Comparison of ENCODE assay signal across 18 mouse cellular contexts in genomic region chr11:106883656-106884055, GRCm38 (mm10). TPM values are rescaled to one million over a fixed set of nuclear protein-coding genes. Genes with fewer than 3 reads are reported as not detected.
DNase-seq lines count a peak whose midpoint lies in the region.
"Had no signal": no experiment of that assay in that cellular context is flagged by ENCODE, and none has a peak within 500 bp of the region (broad histone marks: within the 10 kb centered on the region; RNA-seq: fewer than 3 reads in every experiment).

No protein-coding gene starts in this region.

- intact Hi-C loops in left cerebral cortex, postnatal 36 days (cut with DNase I): no loop called here

- peak; percentile 10 for DNase-seq in layer of hippocampus, adult 9-10 months (ENCODE audit: low spot score)
- DNase-seq in layer of hippocampus, postnatal 25 days (ENCODE audit: extremely low spot score in 1 of 2, low spot score in 1 of 2): no peak
- peak; percentile 84 for DNase-seq in Muller cell, postnatal 12 days (ENCODE audit: inconsistent ontology term)
- peak; percentile 6 for DNase-seq in retina, embryonic 14.5 days (ENCODE audit: low spot score)
- no peak for DNase-seq in left cerebral cortex, postnatal 36 days (ENCODE audit: low spot score in 2 of 2)
- no peak for DNase-seq in embryo, embryonic 10.5 days (ENCODE audit: low spot score)
- no peak for DNase-seq in left cerebral cortex, adult 18-20 months (ENCODE audit: low spot score in 2 of 2)
- DNase-seq: adrenal gland, adult 8-10 months; adrenal gland, postnatal 25 days; B cell, adult 2 months; cerebellum, adult 11 months; cerebellum, adult 2 months; cerebellum, adult 9-11 months; cerebellum, postnatal 25 days; embryo, embryonic 11 days; forebrain, postnatal 0 days; gastrocnemius, adult 2 months; gastrocnemius, postnatal 14 days had no signal

RNA-seq across cellular contexts. Expression of gene Smurf2, which starts 36.9 kb away (rescaled TPM):
- total RNA-seq in layer of hippocampus, postnatal 25 days (2021): 10 to 100 TPM; 28.2 to 32.2 TPM
- 10 to 100 TPM; 26.3 to 30.9 TPM for total RNA-seq in left cerebral cortex, postnatal 36 days (2021)
- total RNA-seq in left cerebral cortex, adult 18-20 months (2021): 10 to 100 TPM; 25.1 to 27.1 TPM

Comparison
In these comparisons a context has a peak if more than half of its experiments do, and no peak if none do; other contexts are left out.
1. DNase-seq: peak in layer of hippocampus, adult 9-10 months (single experiment), Muller cell, postnatal 12 days (single experiment) and retina, embryonic 14.5 days (single experiment); none in layer of hippocampus, postnatal 25 days (0 of 2), left cerebral cortex, postnatal 36 days (0 of 2), embryo, embryonic 10.5 days (single experiment) and left cerebral cortex, adult 18-20 months (0 of 2).